Mouse (Mus musculus) heart, embryonic 13.5 days (tissue): ENCODE measurements around the gene Hkdc1. TPM values are rescaled to one million over a fixed set of nuclear protein-coding genes. Genes with fewer than 3 reads are reported as not detected.

Experiments used
- ATAC-seq: fragments of 200-750 bp; cut with Nextera tagmentation; 2 replicates; pipeline ENCODE4 v1.8.0; 2017; ENCODE audit warnings: moderate TSS enrichment; ENCODE audit not compliant: insufficient number of reproducible peaks, low FRiP score, low TSS enrichment; ENCODE audit errors: extremely low read depth
- H3K27ac ChIP-seq: fragments of 300-500 bp; sonication (generic); replicated peaks from 2 replicates; pipeline ENCODE4 v1.5.1; 2015; ENCODE audit warnings: moderate library complexity, mild to moderate bottlenecking, inconsistent platforms
- H3K27me3 ChIP-seq: fragments of 300-500 bp; sonication (generic); replicated peaks from 2 replicates; pipeline ENCODE4 v1.6.1; 2015; ENCODE audit warnings: mild to moderate bottlenecking, inconsistent platforms
- H3K36me3 ChIP-seq: fragments of 300-500 bp; sonication (generic); 2 replicates; pipeline ENCODE4 v1.6.1; 2015; ENCODE audit warnings: mild to moderate bottlenecking, inconsistent platforms
- H3K4me1 ChIP-seq: fragments of 300-500 bp; sonication (generic); 2 replicates; pipeline ENCODE4 v1.6.1; 2015; ENCODE audit warnings: inconsistent platforms
- H3K4me2 ChIP-seq: fragments of 300-500 bp; sonication (generic); 2 replicates; pipeline ENCODE4 v1.6.1; 2015; ENCODE audit warnings: inconsistent platforms, mild to moderate bottlenecking, moderate library complexity
- H3K4me3 ChIP-seq: fragments of 300-500 bp; sonication (generic); 2 replicates; pipeline ENCODE4 v1.5.1; 2015; ENCODE audit warnings: moderate library complexity, mild to moderate bottlenecking, inconsistent platforms
- H3K9ac ChIP-seq: fragments of 300-500 bp; sonication (generic); 2 replicates; pipeline ENCODE4 v1.6.1; 2015; ENCODE audit warnings: inconsistent platforms, mild to moderate bottlenecking, moderate library complexity
- H3K9me3 ChIP-seq: fragments of 300-500 bp; sonication (generic); 2 replicates; pipeline ENCODE4 v1.6.1; 2016; ENCODE audit warnings: inconsistent platforms
- WGBS: fragments of 180-500 bp; shearing (Covaris S2); methylation state at CpG from one replicate; pipeline ENCODE4 v1.1.7; 2015; ENCODE audit warnings: mixed read lengths; 5-methylcytosine and 5-hydroxymethylcytosine counted together
- polyA plus RNA-seq: library from polyadenylated mRNA; unstranded; fragments of >200 nt; fragmentation: Nextera tagmentation; extraction: Ambion mirVana; gene quantifications from 2 replicates; pipeline ENCODE4 v1.2.1, GENCODE M21; 2015

Hkdc1 gene
- polyA plus RNA-seq, 1 experiment from 2014 or later: 0.37 TPM

DNA sequence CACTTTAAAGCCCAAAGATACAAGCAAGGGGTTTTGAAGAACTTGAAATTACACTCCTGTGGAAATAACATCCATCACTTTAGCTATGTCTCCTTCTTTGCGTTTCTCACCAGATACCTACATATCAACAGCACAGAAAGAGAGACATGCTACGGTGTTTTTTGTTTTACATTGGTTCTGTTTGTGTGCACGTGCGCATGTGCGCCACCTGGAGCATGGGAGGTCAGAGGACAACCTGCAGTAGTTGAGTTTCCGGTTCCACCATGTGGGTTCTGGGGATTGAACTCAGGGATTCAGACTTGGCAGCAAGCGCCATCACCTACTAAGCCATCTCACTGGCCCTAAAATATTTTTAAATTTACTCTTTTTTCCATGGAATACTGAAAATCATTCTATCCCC is 63.5 kb downstream of the Hkdc1 start:
- no peak overlapping the region for H3K27ac ChIP-seq
- no peak overlapping the region for H3K9ac ChIP-seq
- no peak overlapping the region for H3K4me2 ChIP-seq
- H3K27me3 ChIP-seq: no peaks in the 10 kb centered on the region
- no peaks in the 10 kb centered on the region for H3K9me3 ChIP-seq
- 85% methylated on average over 7 of the region's 7 CpGs for WGBS
- 0 out of 2 replicates have a peak, but pooled peaks cover 3% of the 10 kb centered on the region for H3K4me1 ChIP-seq
- H3K36me3 ChIP-seq: no peaks in the 10 kb centered on the region
- no peak overlapping the region for H3K4me3 ChIP-seq
- ATAC-seq: no peak

DNA sequence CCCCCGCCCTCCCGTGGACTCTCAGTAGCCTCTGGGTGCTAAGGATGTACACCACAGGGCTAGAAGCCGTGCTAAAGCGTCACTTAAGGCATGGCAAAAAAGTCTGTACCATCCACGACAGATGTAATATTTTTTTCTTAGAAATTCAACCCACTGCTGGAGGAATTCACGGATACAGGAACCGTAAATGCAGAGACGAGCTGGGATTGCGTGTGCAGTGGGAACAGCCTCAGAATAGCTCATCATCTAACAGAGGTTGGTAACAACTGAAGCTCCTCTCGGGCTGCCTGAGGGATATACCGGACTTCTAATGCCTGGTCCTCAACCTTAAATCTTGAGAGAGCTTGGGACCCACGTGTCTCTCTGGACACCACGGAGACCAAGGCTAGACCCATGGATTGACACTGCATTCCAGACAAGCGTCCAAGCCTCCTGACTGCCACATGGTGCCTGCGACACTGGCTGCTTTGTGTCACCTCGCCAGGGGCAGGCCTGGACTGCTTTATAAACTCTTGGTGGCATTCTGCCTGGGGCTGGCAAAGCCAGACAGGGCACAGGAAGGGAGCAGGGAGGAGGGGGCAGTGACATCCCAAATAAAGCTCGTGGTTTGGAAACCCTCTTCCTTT is 66.1 kb downstream of the Hkdc1 start:
- Histone ChIP-seq H3K36me3 (no peaks in the 10 kb centered on the region), H3K4me1 (0 out of 2 replicates have a peak, but pooled peaks cover 3% of the 10 kb centered on the region), H3K27me3 (no peaks in the 10 kb centered on the region), H3K9me3 (no peaks in the 10 kb centered on the region), H3K4me3 (no peak overlapping the region), H3K27ac (no peak overlapping the region), H3K9ac (no peak overlapping the region), H3K4me2 (no peak overlapping the region)
- no peak for ATAC-seq
- 71% methylated on average over 17 of the region's 17 CpGs for WGBS

DNA sequence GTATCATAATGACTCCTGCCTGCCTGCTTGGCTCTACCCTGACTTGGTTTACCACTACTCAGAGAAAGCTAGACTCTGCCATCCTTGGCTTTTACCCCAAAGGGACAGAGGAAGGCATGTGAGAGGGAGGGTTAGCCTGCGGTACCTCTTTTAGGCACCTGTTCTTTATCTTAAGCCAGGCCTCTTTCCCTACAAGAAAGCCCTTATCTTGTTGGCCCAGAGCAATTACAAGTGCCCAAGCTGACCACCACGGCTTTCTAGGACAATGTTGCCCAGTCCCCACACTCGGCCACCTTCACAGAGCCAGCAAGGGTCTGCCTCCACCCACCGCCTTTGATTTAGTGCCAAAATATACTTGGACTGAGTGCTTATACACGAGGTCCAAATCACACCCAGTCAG is 77.1 kb downstream of the Hkdc1 start:
- ATAC-seq: no peak
- Histone ChIP-seq H3K4me2 (no peak overlapping the region), H3K36me3 (no peaks in the 10 kb centered on the region), H3K27ac (no peak overlapping the region), H3K9ac (0 out of 2 replicates have a peak overlapping the region, but pooled peaks have one; percentile 10), H3K27me3 (no peaks in the 10 kb centered on the region), H3K4me3 (no peak overlapping the region), H3K9me3 (0 out of 2 replicates have a peak, but pooled peaks cover 3% of the 10 kb centered on the region), H3K4me1 (peaks cover 26% of the 10 kb centered on the region)
- 45% methylated on average over 5 of the region's 5 CpGs for WGBS

DNA sequence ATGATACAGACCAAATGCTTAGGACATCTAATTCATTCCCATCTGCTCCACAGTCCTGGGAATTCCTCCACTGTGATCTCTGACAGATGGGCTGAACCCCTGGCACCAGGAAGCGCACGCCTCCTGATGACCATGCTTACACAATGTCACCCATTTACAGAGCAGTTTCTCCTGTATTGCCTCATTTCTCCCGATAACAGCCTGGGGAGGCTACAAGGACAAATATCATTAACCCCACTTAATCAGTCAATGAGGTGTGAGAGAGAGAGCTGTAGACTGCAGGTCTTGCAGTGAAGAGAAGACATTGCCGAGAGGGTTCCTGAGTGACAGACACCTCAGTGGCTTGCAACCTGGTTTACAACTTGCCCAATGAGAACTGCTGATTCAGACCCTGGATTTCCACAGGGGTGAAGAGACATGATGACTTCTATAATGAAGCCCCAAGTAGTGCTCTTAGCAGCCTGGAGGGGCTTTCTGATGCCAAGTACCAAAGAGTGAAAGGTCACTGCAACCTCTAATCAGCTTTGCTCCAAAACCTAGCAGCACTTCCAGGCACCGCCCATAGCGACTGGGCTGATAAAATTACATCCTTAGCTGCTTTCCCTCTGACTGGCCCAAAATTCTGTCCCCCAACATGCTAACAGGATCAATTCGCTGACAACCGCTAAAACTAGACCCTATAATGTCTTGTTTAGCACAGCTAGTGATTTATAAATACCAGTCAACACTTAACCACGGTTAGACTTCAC is 78.1 kb downstream of the Hkdc1 start:
- H3K9me3 ChIP-seq: 0 out of 2 replicates have a peak, but pooled peaks cover 3% of the 10 kb centered on the region
- ATAC-seq: no peak
- H3K4me2 ChIP-seq: no peak overlapping the region
- H3K9ac ChIP-seq: no peak overlapping the region
- no peak overlapping the region for H3K27ac ChIP-seq
- WGBS: 54% methylated on average over 9 of the region's 9 CpGs
- H3K4me1 ChIP-seq: peaks cover 22% of the 10 kb centered on the region
- H3K4me3 ChIP-seq: no peak overlapping the region
- H3K36me3 ChIP-seq: no peaks in the 10 kb centered on the region
- no peaks in the 10 kb centered on the region for H3K27me3 ChIP-seq

DNA sequence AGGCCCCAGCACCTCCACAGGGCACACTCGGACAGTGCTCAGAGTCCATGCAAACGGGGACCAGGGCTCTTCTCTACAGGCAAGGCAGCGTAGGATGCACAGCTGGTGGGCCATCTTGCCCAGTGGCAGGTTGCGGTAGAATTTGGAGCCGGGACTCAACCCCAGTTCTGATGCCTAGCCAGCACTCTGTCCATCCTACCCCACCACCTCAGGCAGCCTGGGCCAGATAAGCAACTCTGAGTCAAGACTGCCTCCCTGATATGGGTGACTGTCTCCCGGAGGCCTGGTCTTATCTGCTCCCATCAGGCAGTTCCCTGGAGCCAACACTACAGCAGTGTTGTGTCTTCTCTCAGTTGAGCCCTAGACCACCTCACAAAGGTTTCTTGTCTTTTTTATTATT is 79.8 kb downstream of the Hkdc1 start:
- Histone ChIP-seq H3K4me1 (peaks cover 34% of the 10 kb centered on the region), H3K9me3 (no peaks in the 10 kb centered on the region), H3K4me3 (peak overlapping the region; percentile 96), H3K27ac (no peak overlapping the region), H3K36me3 (no peaks in the 10 kb centered on the region), H3K9ac (peak overlapping the region; percentile 63; the same call in 1 of the 2 replicates), H3K27me3 (no peaks in the 10 kb centered on the region), H3K4me2 (peak overlapping the region; percentile 91)
- WGBS: 71% methylated on average over 6 of the region's 6 CpGs
- ATAC-seq: no peak

DNA sequence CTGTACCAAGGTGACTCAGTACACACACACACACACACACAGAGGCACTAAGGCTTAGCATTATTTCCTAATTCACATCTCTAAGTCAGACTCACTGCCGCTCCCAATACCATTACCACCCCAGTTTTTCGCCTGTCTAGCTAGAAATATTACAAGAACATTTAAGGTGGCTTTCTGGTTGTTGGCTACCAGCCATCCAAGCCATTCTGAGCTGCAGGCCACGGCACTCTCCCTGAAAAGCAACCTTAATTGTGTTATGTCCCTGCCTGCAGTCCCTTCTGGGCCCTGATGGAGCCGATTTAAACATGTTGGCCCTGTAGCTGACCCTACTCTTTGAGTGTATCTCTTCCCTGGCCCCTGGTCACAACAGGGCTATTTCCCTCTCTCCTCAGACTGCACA is 80.3 kb downstream of the Hkdc1 start:
- Histone ChIP-seq H3K4me3 (peak overlapping the region; percentile 96), H3K27me3 (no peaks in the 10 kb centered on the region), H3K4me2 (peak overlapping the region; percentile 91), H3K4me1 (peaks cover 40% of the 10 kb centered on the region), H3K9me3 (no peaks in the 10 kb centered on the region), H3K9ac (peak overlapping the region; percentile 63), H3K27ac (0 out of 2 replicates have a peak overlapping the region, but pooled peaks have one; percentile 98), H3K36me3 (no peaks in the 10 kb centered on the region)
- ATAC-seq: no peak
- WGBS: 83% methylated on average over 4 of the region's 4 CpGs

DNA sequence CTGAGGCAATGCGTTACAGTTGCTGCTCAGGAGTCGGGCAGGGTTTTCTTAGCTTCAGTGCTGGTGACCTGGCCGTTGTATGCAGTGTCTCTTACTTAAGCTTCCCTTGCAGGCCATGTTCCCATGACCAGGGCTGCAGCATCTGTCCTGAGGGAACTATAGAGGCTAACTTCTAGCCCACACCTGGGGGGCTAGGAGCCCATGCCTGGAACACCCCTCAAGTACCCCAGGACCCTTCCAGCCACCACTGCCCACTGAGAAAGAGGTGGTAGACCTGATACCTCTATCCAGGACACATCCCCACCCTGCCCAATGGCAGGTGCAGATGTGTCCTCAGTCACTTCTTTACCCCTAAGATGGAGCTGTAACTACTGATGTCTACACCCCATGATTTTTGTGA is 81.3 kb downstream of the Hkdc1 start:
- Histone ChIP-seq H3K27me3 (no peaks in the 10 kb centered on the region), H3K9ac (peak overlapping the region; percentile 97), H3K4me1 (peaks cover 49% of the 10 kb centered on the region), H3K9me3 (no peaks in the 10 kb centered on the region), H3K36me3 (no peaks in the 10 kb centered on the region), H3K4me3 (peak overlapping the region; percentile 96), H3K4me2 (peak overlapping the region; percentile 91), H3K27ac (peak overlapping the region; percentile 98)
- ATAC-seq: no peak
- 22% methylated on average over 3 of the region's 3 CpGs for WGBS

DNA sequence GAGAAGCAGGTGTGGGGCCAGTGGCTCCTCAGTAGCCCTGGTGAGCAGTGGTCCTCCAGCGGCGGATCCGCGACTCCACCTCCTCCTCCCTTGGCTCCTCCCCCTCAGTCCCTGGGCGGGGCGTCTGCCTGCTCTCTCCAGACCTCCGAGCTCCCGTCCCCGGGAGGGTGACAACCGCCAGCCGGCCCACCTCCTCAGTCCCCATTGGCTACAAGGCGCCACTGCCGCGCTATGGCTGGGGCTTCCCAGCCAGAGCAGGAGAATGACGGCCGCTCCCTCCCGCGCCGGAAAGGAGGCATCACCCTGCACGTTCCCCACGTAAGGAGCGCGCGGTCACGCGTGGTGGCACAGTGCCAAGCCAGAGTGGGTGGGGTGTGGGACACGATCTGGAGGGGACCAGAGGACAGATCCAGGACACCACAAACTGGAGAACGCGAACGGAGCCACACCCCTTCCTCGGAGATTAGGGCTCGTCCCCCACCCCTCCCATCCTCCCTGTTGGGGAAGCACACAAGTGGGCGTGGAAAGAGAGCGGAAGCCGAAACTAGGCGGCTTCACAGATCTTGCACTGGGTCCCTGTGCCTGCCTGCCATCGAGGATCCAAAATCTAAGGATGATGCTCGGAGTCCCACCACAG is 82.1 kb downstream of the Hkdc1 start:
- H3K4me1 ChIP-seq: peaks cover 57% of the 10 kb centered on the region
- peak overlapping the region; percentile 91 for H3K4me2 ChIP-seq
- H3K27ac ChIP-seq: peak overlapping the region; percentile 98
- WGBS: 0% methylated on average over 38 of the region's 38 CpGs
- no peaks in the 10 kb centered on the region for H3K9me3 ChIP-seq
- peak overlapping the region; percentile 97 for H3K9ac ChIP-seq
- ATAC-seq: peak; percentile 87
- no peaks in the 10 kb centered on the region for H3K27me3 ChIP-seq
- H3K4me3 ChIP-seq: peak overlapping the region; percentile 96
- H3K36me3 ChIP-seq: no peaks in the 10 kb centered on the region

DNA sequence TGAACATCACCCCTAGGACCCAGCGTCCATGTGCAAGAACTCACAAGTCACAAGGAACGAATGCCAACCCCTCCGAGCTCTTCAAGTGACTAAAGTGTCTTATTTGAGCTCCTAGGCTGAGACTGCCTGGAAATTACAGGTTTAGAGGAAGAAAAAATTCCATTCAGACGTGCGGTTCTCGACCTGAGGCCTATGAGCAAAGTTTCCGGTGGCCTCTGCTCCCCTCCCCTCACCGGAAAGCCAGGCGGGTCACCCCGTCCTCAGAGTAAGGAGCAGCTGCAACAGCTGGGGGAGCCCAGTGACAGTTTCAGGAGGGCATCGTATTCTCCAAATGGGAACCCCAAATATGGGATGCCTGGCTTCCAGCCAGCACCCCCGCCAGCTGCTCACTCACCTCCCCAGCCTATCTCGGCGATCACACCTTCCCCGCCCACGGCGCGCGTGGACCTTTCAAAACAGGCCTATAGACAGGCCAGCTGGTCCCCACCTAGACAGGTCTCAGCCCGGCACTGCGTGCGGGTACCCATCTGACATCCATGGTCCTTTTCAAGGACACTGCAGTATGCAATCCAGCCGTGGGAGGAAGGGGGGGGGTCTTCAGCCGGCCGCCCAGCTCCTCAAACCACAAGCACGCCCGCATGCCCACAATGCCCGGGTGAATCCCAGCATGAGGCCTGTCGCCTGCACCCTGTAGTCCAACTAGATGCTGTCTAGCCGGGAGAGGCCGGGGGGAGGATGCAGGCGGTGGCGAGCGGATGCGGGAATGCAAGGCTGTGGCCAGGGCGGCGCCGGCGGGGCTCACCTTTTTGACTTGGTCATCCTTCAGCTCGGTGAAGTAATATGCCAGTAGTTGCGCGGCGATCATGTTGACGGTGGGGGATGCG is 82.8 kb downstream of the Hkdc1 start:
- peak; percentile 0; the same call in 1 of the 2 replicates for ATAC-seq

DNA sequence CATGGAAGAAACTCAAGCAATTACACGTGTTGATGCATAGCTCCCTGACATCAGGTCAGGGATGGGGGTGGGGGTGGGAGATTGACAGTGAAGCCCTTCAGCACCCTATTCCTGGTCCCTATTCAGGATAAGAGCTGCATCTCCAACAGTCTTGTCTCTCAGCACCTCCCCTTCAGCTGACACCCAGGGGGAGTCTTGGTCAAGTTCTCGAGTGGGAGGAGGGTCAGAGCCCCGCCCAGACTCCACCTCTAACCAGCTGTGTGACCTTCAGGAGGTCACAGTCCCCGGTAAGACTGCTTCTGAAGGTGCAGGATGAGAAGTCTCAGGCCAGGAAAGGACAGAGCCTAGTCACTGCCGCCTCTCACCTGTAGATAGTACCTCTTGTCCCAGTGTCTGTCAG is 83.7 kb downstream of the Hkdc1 start:
- peak overlapping the region; percentile 97 for H3K9ac ChIP-seq
- WGBS: 19% methylated on average over 5 of the region's 5 CpGs

More for the DNA sequence above, 82.8 kb downstream of the Hkdc1 start:
- H3K27ac ChIP-seq: peak overlapping the region; percentile 98
- H3K4me2 ChIP-seq: peak overlapping the region; percentile 91
- peak overlapping the region; percentile 96 for H3K4me3 ChIP-seq
- H3K4me1 ChIP-seq: peaks cover 63% of the 10 kb centered on the region
- no peaks in the 10 kb centered on the region for H3K36me3 ChIP-seq
- H3K27me3 ChIP-seq: no peaks in the 10 kb centered on the region
- H3K9ac ChIP-seq: peak overlapping the region; percentile 97
- H3K9me3 ChIP-seq: no peaks in the 10 kb centered on the region
- 1% methylated on average over 45 of the region's 45 CpGs for WGBS

More for the DNA sequence above, 83.7 kb downstream of the Hkdc1 start:
- peak overlapping the region; percentile 98 for H3K27ac ChIP-seq
- no peaks in the 10 kb centered on the region for H3K36me3 ChIP-seq
- peak overlapping the region; percentile 91 for H3K4me2 ChIP-seq
- H3K4me1 ChIP-seq: peaks cover 61% of the 10 kb centered on the region
- no peaks in the 10 kb centered on the region for H3K9me3 ChIP-seq
- H3K4me3 ChIP-seq: peak overlapping the region; percentile 96
- H3K27me3 ChIP-seq: no peaks in the 10 kb centered on the region
- 0 out of 2 replicates have a peak, but pooled peaks have one; percentile 9 for ATAC-seq
